Mouse (Mus musculus): ENCODE results near the gene Josd2. TPM values are rescaled to one million over a fixed set of nuclear protein-coding genes. Genes with fewer than 3 reads are reported as not detected.

The Josd2 gene
- total and polyA plus RNA-seq, 2 experiments from 2014 or later, result 22.7 to 38.5 TPM

DNA sequence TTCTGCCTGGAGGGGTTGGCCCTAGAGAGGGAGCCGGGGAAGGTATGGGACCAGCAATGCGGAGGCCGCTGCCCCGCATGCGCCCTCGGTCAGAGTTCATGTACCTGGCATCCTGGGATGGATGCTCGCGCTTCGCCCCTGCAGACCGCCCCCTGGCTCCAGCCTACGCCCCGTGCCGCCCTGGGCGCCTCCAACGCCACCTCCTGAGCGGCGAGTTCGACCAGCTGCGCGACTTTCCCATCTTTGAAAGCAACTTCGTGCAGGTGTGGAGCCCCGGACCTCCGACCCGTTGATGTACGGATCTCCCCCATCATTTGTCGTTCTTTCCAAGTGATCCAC is 29.0 kb downstream of the Josd2 start:
- peaks cover 11% of the 10 kb centered on the region for H3K36me3 ChIP-seq (ENCODE audit: insufficient read depth, low read length)
- peak; percentile 43; the same call in 1 of the 2 replicates for TF ChIP-seq CTCF (IDR thresholded peaks at IDR 0.05)
- no peak; the same call in 1 of the 2 replicates for ATAC-seq (ENCODE audit: low FRiP score)
- H3K4me2 ChIP-seq (ENCODE audit: low read depth, low read length, poor library complexity, severe bottlenecking), result peak overlapping the region; percentile 91
- H3K4me3 ChIP-seq (ENCODE audit: low read depth, low read length), result peak overlapping the region; percentile 70
- H3K27me3 ChIP-seq (ENCODE audit: insufficient read depth, low read length), result no peaks in the 10 kb centered on the region
- peak overlapping the region; percentile 91 for H3K9ac ChIP-seq (replicated peaks; ENCODE audit: low read length, poor library complexity, severe bottlenecking)
- DNase-seq (ENCODE audit: low spot score), result no peak
- peaks cover 8% of the 10 kb centered on the region for H3K4me1 ChIP-seq (ENCODE audit: insufficient read depth, low read length)
- H3K27ac ChIP-seq (ENCODE audit: low read depth, low read length), result peak overlapping the region; percentile 97
- H3K9me3 ChIP-seq (ENCODE audit: low read length), result no peaks in the 10 kb centered on the region
- under 1% methylated on average over 26 of the region's 26 CpGs for WGBS

GRCm38 (mm10) chr7:44497361-44498055 is 29.7 kb downstream of the Josd2 start:
- peak overlapping the region; percentile 91; the same call in 1 of the 2 replicates for H3K9ac ChIP-seq (replicated peaks; ENCODE audit: low read length, poor library complexity, severe bottlenecking)
- H3K4me2 ChIP-seq (ENCODE audit: low read depth, low read length, poor library complexity, severe bottlenecking), result peak overlapping the region; percentile 91
- ATAC-seq (ENCODE audit: low FRiP score) (no peak), DNase-seq (ENCODE audit: low spot score) (no peak)
- H3K36me3 ChIP-seq (ENCODE audit: insufficient read depth, low read length), result peaks cover 8% of the 10 kb centered on the region; the same call in 1 of the 2 replicates
- H3K9me3 ChIP-seq (ENCODE audit: low read length), result no peaks in the 10 kb centered on the region
- peaks cover 8% of the 10 kb centered on the region for H3K4me1 ChIP-seq (ENCODE audit: insufficient read depth, low read length)
- no peak overlapping the region; the same call in 1 of the 2 replicates for H3K27ac ChIP-seq (ENCODE audit: low read depth, low read length)
- peak overlapping the region; percentile 70 for H3K4me3 ChIP-seq (ENCODE audit: low read depth, low read length)
- 90% methylated on average over 10 of the region's 10 CpGs for WGBS
- no peak for TF ChIP-seq CTCF (IDR thresholded peaks at IDR 0.05)
- H3K27me3 ChIP-seq (ENCODE audit: insufficient read depth, low read length), result no peaks in the 10 kb centered on the region

DNA sequence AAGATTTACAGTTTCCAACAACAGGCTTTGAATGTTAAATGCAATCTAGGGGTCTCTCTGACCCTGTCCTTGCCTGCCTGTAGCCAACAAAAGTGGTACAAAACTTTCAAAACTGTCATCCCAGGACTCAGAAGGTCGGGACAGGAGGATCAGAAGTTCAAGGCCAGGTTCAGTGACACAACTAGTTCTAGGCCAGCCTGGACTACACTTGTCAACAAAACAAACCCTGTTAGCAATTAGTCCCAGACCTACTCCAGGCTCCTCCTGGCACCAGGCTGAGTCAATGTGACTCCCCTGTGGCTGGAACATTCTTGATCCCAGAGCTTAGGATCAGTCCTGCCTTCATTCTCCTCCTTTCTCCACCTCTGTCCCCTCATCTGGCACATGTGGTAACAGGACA is 31.1 kb downstream of the Josd2 start:
- no peak overlapping the region for H3K4me2 ChIP-seq (ENCODE audit: low read depth, low read length, poor library complexity, severe bottlenecking)
- DNase-seq (ENCODE audit: low spot score) (no peak), ATAC-seq (ENCODE audit: low FRiP score) (no peak)
- H3K36me3 ChIP-seq (ENCODE audit: insufficient read depth, low read length), result peaks cover 5% of the 10 kb centered on the region; the same call in 1 of the 2 replicates
- H3K9me3 ChIP-seq (ENCODE audit: low read length), result no peaks in the 10 kb centered on the region
- peaks cover 8% of the 10 kb centered on the region for H3K4me1 ChIP-seq (ENCODE audit: insufficient read depth, low read length)
- no peak overlapping the region for H3K4me3 ChIP-seq (ENCODE audit: low read depth, low read length)
- TF ChIP-seq CTCF (IDR thresholded peaks at IDR 0.05), result no peak
- WGBS, result 79% methylated on average over 1 of the region's 1 CpGs
- no peak overlapping the region for H3K27ac ChIP-seq (ENCODE audit: low read depth, low read length)
- H3K27me3 ChIP-seq (ENCODE audit: insufficient read depth, low read length), result no peaks in the 10 kb centered on the region
- no peak overlapping the region for H3K9ac ChIP-seq (replicated peaks; ENCODE audit: low read length, poor library complexity, severe bottlenecking)

DNA sequence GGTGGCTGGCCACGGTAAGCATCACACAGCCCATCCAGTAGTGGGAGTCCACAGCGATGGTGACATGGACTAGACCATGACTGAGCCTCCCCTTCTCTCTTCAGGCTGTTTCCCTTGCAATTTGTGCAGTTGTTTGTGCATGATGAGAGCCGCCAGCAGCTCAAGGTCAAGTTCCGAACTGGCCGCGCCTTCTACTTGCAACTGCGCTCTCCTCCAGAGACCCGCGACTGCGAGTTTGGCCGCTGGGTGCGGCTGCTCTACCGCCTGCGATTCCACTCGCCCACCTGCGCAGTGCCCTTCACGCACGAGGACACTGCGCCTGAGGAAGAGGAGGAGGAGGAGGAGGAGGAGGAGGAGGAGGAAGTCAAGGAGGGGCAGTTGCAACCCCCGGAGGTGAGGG is 32.3 kb downstream of the Josd2 start:
- H3K36me3 ChIP-seq (ENCODE audit: insufficient read depth, low read length), result peaks cover 5% of the 10 kb centered on the region; the same call in 1 of the 2 replicates
- no peak for TF ChIP-seq CTCF (IDR thresholded peaks at IDR 0.05)
- no peak overlapping the region for H3K27ac ChIP-seq (ENCODE audit: low read depth, low read length)
- H3K4me1 ChIP-seq (ENCODE audit: insufficient read depth, low read length), result peaks cover 7% of the 10 kb centered on the region
- H3K4me3 ChIP-seq (ENCODE audit: low read depth, low read length), result no peak overlapping the region
- no peaks in the 10 kb centered on the region for H3K9me3 ChIP-seq (ENCODE audit: low read length)
- ATAC-seq (ENCODE audit: low FRiP score) (no peak), DNase-seq (ENCODE audit: low spot score) (no peak)
- H3K4me2 ChIP-seq (ENCODE audit: low read depth, low read length, poor library complexity, severe bottlenecking), result no peak overlapping the region
- no peak overlapping the region for H3K9ac ChIP-seq (replicated peaks; ENCODE audit: low read length, poor library complexity, severe bottlenecking)
- WGBS, result 61% methylated on average over 19 of the region's 20 CpGs
- H3K27me3 ChIP-seq (ENCODE audit: insufficient read depth, low read length), result no peaks in the 10 kb centered on the region

DNA sequence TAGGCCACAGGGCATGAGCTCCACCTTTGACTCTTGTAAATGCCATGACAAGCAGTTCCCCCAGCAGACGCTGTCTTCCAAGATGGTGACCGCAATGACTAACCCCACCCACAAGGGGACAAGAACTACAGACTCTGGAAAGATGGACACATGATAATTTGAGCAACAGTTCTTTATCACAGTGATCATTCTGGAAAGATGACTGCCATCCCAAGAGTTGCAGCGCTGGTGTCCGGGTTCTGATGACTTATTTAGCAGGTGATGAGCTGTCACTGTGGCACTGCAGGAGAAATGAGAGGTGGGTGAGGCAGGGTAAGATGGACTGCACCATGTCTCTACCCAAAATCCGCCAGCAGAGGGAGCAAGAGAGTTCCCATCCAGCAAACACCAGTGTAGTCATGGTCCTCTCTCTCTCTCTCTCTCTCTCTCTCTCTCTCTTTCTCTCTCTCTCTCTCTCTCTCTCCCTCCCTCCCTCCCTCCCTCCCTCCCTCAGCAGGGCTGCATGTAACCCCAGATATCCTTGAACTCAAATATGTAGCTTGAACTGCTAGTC is 33.9 kb downstream of the Josd2 start:
- TF ChIP-seq CTCF (IDR thresholded peaks at IDR 0.05), result peak; percentile 81
- WGBS, result 35% methylated on average over 5 of the region's 5 CpGs
- peak; percentile 70 for DNase-seq (ENCODE audit: low spot score)
- Histone ChIP-seq H3K27me3 (ENCODE audit: insufficient read depth, low read length) (no peaks in the 10 kb centered on the region), H3K9me3 (ENCODE audit: low read length) (no peaks in the 10 kb centered on the region), H3K4me3 (ENCODE audit: low read depth, low read length) (no peak overlapping the region), H3K4me1 (ENCODE audit: insufficient read depth, low read length) (no peaks in the 10 kb centered on the region; the same call in 1 of the 2 replicates), H3K9ac (replicated peaks; ENCODE audit: low read length, poor library complexity, severe bottlenecking) (no peak overlapping the region), H3K36me3 (ENCODE audit: insufficient read depth, low read length) (peaks cover 5% of the 10 kb centered on the region; the same call in 1 of the 2 replicates), H3K27ac (ENCODE audit: low read depth, low read length) (no peak overlapping the region), H3K4me2 (ENCODE audit: low read depth, low read length, poor library complexity, severe bottlenecking) (no peak overlapping the region)
- ATAC-seq (ENCODE audit: low FRiP score), result peak; percentile 52; the same call in 1 of the 2 replicates

DNA sequence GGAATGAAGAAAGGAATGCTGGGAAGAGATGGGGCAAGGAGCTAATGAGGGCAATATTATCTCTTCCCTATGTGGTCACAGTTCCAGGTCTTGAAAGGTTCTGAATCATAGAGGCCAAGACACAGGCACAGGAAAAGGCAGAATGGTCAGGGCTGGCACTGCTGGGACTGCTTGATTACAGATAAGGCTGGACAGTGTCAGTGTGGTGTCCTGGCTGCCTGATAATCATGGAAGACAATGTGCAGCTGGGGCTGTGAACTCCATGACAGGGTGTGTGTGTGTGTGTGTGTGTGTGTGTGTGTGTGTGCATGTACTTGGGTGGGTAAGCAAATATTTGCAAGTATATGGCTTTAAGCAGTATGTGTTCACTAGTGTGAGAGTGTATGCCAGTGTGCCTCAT is 39.7 kb downstream of the Josd2 start:
- Histone ChIP-seq H3K4me2 (ENCODE audit: low read depth, low read length, poor library complexity, severe bottlenecking) (no peak overlapping the region), H3K36me3 (ENCODE audit: insufficient read depth, low read length) (no peaks in the 10 kb centered on the region), H3K9me3 (ENCODE audit: low read length) (no peaks in the 10 kb centered on the region), H3K9ac (replicated peaks; ENCODE audit: low read length, poor library complexity, severe bottlenecking) (no peak overlapping the region), H3K27me3 (ENCODE audit: insufficient read depth, low read length) (0 out of 2 replicates have a peak, but pooled peaks cover 5% of the 10 kb centered on the region), H3K27ac (ENCODE audit: low read depth, low read length) (no peak overlapping the region), H3K4me3 (ENCODE audit: low read depth, low read length) (no peak overlapping the region), H3K4me1 (ENCODE audit: insufficient read depth, low read length) (no peaks in the 10 kb centered on the region)
- DNase-seq (ENCODE audit: low spot score) (no peak), ATAC-seq (ENCODE audit: low FRiP score) (no peak)
- no peak for TF ChIP-seq CTCF (IDR thresholded peaks at IDR 0.05)
